Mouse (Mus musculus) Muller cell, postnatal 12 days (primary cell): ENCODE data around the gene Cmah.

Source experiments
- DNase-seq: peaks from one replicate; pipeline ENCODE4 v3.0.0-alpha.2; 2015; ENCODE audit errors: inconsistent ontology term

Gene Cmah

GRCm38 (mm10) chr13:24481615-24482295 lies 154.6 kb downstream of the Cmah start:
- DNase-seq, result peak; percentile 67

GRCm38 (mm10) chr13:24483691-24484090 lies 156.5 kb downstream of the Cmah start:
- DNase-seq, result no peak

GRCm38 (mm10) chr13:24484811-24485210 lies 157.6 kb downstream of the Cmah start:
- no peak for DNase-seq

- DNase-seq, result no peak
These were observed 158.8 kb downstream of the Cmah start for GRCm38 (mm10) chr13:24485964-24486363.

GRCm38 (mm10) chr13:24486403-24486802 lies 159.2 kb downstream of the Cmah start:
- DNase-seq, result no peak

GRCm38 (mm10) chr13:24487061-24487460 lies 159.9 kb downstream of the Cmah start:
- DNase-seq, result no peak

- DNase-seq, result no peak
These were observed 160.3 kb downstream of the Cmah start for GRCm38 (mm10) chr13:24487546-24487945.

- no peak for DNase-seq
These were observed 161.4 kb downstream of the Cmah start for GRCm38 (mm10) chr13:24488526-24489070.

- no peak for DNase-seq
These were observed 162.3 kb downstream of the Cmah start for GRCm38 (mm10) chr13:24489515-24489914.

GRCm38 (mm10) chr13:24490041-24490440 lies 162.8 kb downstream of the Cmah start:
- no peak for DNase-seq

- DNase-seq, result no peak
These were observed 163.9 kb downstream of the Cmah start for GRCm38 (mm10) chr13:24491101-24491500.

- DNase-seq, result no peak
These were observed 166.6 kb downstream of the Cmah start for GRCm38 (mm10) chr13:24493784-24494183.

GRCm38 (mm10) chr13:24496353-24496752 lies 169.1 kb downstream of the Cmah start:
- DNase-seq, result no peak

GRCm38 (mm10) chr13:24497001-24497400 lies 169.8 kb downstream of the Cmah start:
- DNase-seq, result no peak

GRCm38 (mm10) chr13:24498342-24498741 lies 171.1 kb downstream of the Cmah start:
- no peak for DNase-seq

- DNase-seq, result no peak
These were observed 172.3 kb downstream of the Cmah start for GRCm38 (mm10) chr13:24499505-24499904.

GRCm38 (mm10) chr13:24501179-24501905 lies 174.1 kb downstream of the Cmah start:
- no peak for DNase-seq

- DNase-seq, result no peak
These were observed 174.7 kb downstream of the Cmah start for GRCm38 (mm10) chr13:24501919-24502318.

- no peak for DNase-seq
These were observed 178.6 kb downstream of the Cmah start for GRCm38 (mm10) chr13:24505812-24506211.

- no peak for DNase-seq
These were observed 180.0 kb downstream of the Cmah start for GRCm38 (mm10) chr13:24507156-24507555.

GRCm38 (mm10) chr13:24508917-24509316 lies 181.7 kb downstream of the Cmah start:
- DNase-seq, result no peak

- DNase-seq, result no peak
These were observed 184.2 kb downstream of the Cmah start for GRCm38 (mm10) chr13:24511367-24511766.

- no peak for DNase-seq
These were observed 184.8 kb downstream of the Cmah start for GRCm38 (mm10) chr13:24511932-24512520.
